Mouse (Mus musculus): ENCODE results near the gene E130218I03Rik. TPM values are rescaled to one million over a fixed set of nuclear protein-coding genes. Genes with fewer than 3 reads are reported as not detected.

The E130218I03Rik gene
- polyA plus RNA-seq, 1 experiment from 2014 or later: not detected

GRCm38 (mm10) chr4:134246719-134247258 lies 3.3 kb downstream of the E130218I03Rik start, which contains the start of gene Gm30191:
TSS of gene Gm30191 (plus strand) at chr4:134246935.
- ATAC-seq (ENCODE audit: insufficient number of reproducible peaks, insufficient read depth, low FRiP score, low read depth): no peak
- peaks cover 29% of the 10 kb centered on the region for H3K27me3 ChIP-seq (ENCODE audit: control insufficient read depth, insufficient read depth, low read length)
- no peak within 1 kb of the TSS for H3K27ac ChIP-seq (replicated peaks in 1 of 2; ENCODE audit: control insufficient read depth in 1 of 2, insufficient read depth in 1 of 2, low read depth in 2 of 2, low read length in 2 of 2)
- 81% methylated on average over 7 of the region's 7 CpGs for WGBS
- peaks cover 25 to 27% of the 10 kb centered on the region in 2 experiments for H3K4me1 ChIP-seq (ENCODE audit: control insufficient read depth in 2 of 2, insufficient read depth in 2 of 2, low read length in 2 of 2)
- peak within 1 kb of the TSS; percentile 96 for H3K4me2 ChIP-seq (ENCODE audit: low read length)
- H3K4me3 ChIP-seq (ENCODE audit: control insufficient read depth in 1 of 2, insufficient read depth in 1 of 2, low read depth in 1 of 2, low read length in 2 of 2): peak within 1 kb of the TSS in 1 of 2 experiments; percentile 89; a peak in 2 of 4 replicates
- H3K36me3 ChIP-seq (ENCODE audit: control insufficient read depth, insufficient read depth, low read length): no peaks in the 10 kb centered on the region
- no peaks in the 10 kb centered on the region for H3K9me3 ChIP-seq (ENCODE audit: control insufficient read depth, low read length)
- no peak within 1 kb of the TSS for H3K9ac ChIP-seq (ENCODE audit: low read length)

- H3K4me3 ChIP-seq (ENCODE audit: control insufficient read depth in 1 of 2, insufficient read depth in 1 of 2, low read depth in 1 of 2, low read length in 2 of 2): peak overlapping the region; percentile 46 to 48
- peak overlapping the region; percentile 88 for H3K4me2 ChIP-seq (ENCODE audit: low read length)
- no peaks in the 10 kb centered on the region for H3K9me3 ChIP-seq (ENCODE audit: control insufficient read depth, low read length)
- 2% methylated on average over 30 of the region's 30 CpGs for WGBS
- H3K4me1 ChIP-seq (ENCODE audit: control insufficient read depth in 2 of 2, insufficient read depth in 2 of 2, low read length in 2 of 2): peaks cover 40 to 45% of the 10 kb centered on the region in 2 experiments
- H3K27me3 ChIP-seq (ENCODE audit: control insufficient read depth, insufficient read depth, low read length): peaks cover 42% of the 10 kb centered on the region
- no peaks in the 10 kb centered on the region for H3K36me3 ChIP-seq (ENCODE audit: control insufficient read depth, insufficient read depth, low read length)
- no peak overlapping the region for H3K27ac ChIP-seq (replicated peaks in 1 of 2; ENCODE audit: control insufficient read depth in 1 of 2, insufficient read depth in 1 of 2, low read depth in 2 of 2, low read length in 2 of 2)
- no peak overlapping the region for H3K9ac ChIP-seq (ENCODE audit: low read length)
- ATAC-seq (ENCODE audit: insufficient number of reproducible peaks, insufficient read depth, low FRiP score, low read depth): no peak
Measured at GRCm38 (mm10) chr4:134249651-134250050, 6.2 kb downstream of the E130218I03Rik start.

- Histone ChIP-seq H3K9ac (ENCODE audit: low read length) (0 out of 2 replicates have a peak overlapping the region, but pooled peaks have one; percentile 13), H3K4me3 (ENCODE audit: control insufficient read depth in 1 of 2, insufficient read depth in 1 of 2, low read depth in 1 of 2, low read length in 2 of 2) (peak overlapping the region; percentile 46 to 48; a peak in 3 of 4 replicates), H3K4me2 (ENCODE audit: low read length) (peak overlapping the region; percentile 88), H3K36me3 (ENCODE audit: control insufficient read depth, insufficient read depth, low read length) (no peaks in the 10 kb centered on the region), H3K4me1 (ENCODE audit: control insufficient read depth in 2 of 2, insufficient read depth in 2 of 2, low read length in 2 of 2) (peaks cover 37 to 41% of the 10 kb centered on the region in 2 experiments), H3K27ac (replicated peaks in 1 of 2; ENCODE audit: control insufficient read depth in 1 of 2, insufficient read depth in 1 of 2, low read depth in 2 of 2, low read length in 2 of 2) (no peak overlapping the region), H3K9me3 (ENCODE audit: control insufficient read depth, low read length) (no peaks in the 10 kb centered on the region), H3K27me3 (ENCODE audit: control insufficient read depth, insufficient read depth, low read length) (peaks cover 42% of the 10 kb centered on the region)
- ATAC-seq (ENCODE audit: insufficient number of reproducible peaks, insufficient read depth, low FRiP score, low read depth): no peak
- 16% methylated on average over 27 of the region's 27 CpGs for WGBS
Measured at GRCm38 (mm10) chr4:134250116-134250929, 6.9 kb downstream of the E130218I03Rik start.

GRCm38 (mm10) chr4:134250930-134251240 lies 7.4 kb downstream of the E130218I03Rik start:
- H3K27ac ChIP-seq (replicated peaks in 1 of 2; ENCODE audit: control insufficient read depth in 1 of 2, insufficient read depth in 1 of 2, low read depth in 2 of 2, low read length in 2 of 2): no peak overlapping the region
- peak overlapping the region; percentile 88 for H3K4me2 ChIP-seq (ENCODE audit: low read length)
- H3K4me1 ChIP-seq (ENCODE audit: control insufficient read depth in 2 of 2, insufficient read depth in 2 of 2, low read length in 2 of 2): peaks cover 34 to 40% of the 10 kb centered on the region in 2 experiments
- H3K36me3 ChIP-seq (ENCODE audit: control insufficient read depth, insufficient read depth, low read length): no peaks in the 10 kb centered on the region
- H3K4me3 ChIP-seq (ENCODE audit: control insufficient read depth in 1 of 2, insufficient read depth in 1 of 2, low read depth in 1 of 2, low read length in 2 of 2): peak overlapping the region; percentile 48 to 49
- no peak for ATAC-seq (ENCODE audit: insufficient number of reproducible peaks, insufficient read depth, low FRiP score, low read depth)
- peak overlapping the region; percentile 69 for H3K9ac ChIP-seq (ENCODE audit: low read length)
- 21% methylated on average over 10 of the region's 10 CpGs for WGBS
- H3K27me3 ChIP-seq (ENCODE audit: control insufficient read depth, insufficient read depth, low read length): peaks cover 42% of the 10 kb centered on the region
- H3K9me3 ChIP-seq (ENCODE audit: control insufficient read depth, low read length): no peaks in the 10 kb centered on the region

- Histone ChIP-seq H3K9ac (ENCODE audit: low read length) (peak overlapping the region; percentile 69), H3K4me1 (ENCODE audit: control insufficient read depth in 2 of 2, insufficient read depth in 2 of 2, low read length in 2 of 2) (peaks cover 40 to 46% of the 10 kb centered on the region in 2 experiments), H3K4me2 (ENCODE audit: low read length) (peak overlapping the region; percentile 88), H3K27me3 (ENCODE audit: control insufficient read depth, insufficient read depth, low read length) (peaks cover 39% of the 10 kb centered on the region), H3K36me3 (ENCODE audit: control insufficient read depth, insufficient read depth, low read length) (no peaks in the 10 kb centered on the region), H3K4me3 (ENCODE audit: control insufficient read depth in 1 of 2, insufficient read depth in 1 of 2, low read depth in 1 of 2, low read length in 2 of 2) (peak overlapping the region; percentile 48 to 49), H3K27ac (replicated peaks in 1 of 2; ENCODE audit: control insufficient read depth in 1 of 2, insufficient read depth in 1 of 2, low read depth in 2 of 2, low read length in 2 of 2) (no peak overlapping the region), H3K9me3 (ENCODE audit: control insufficient read depth, low read length) (no peaks in the 10 kb centered on the region)
- 0 out of 2 replicates have a peak, but pooled peaks have one; percentile 15 for ATAC-seq (ENCODE audit: insufficient number of reproducible peaks, insufficient read depth, low FRiP score, low read depth)
- 1% methylated on average over 82 of the region's 91 CpGs for WGBS
Measured at GRCm38 (mm10) chr4:134251241-134252130, 8.0 kb downstream of the E130218I03Rik start.

- WGBS: 27% methylated on average over 22 of the region's 22 CpGs
- H3K4me3 ChIP-seq (ENCODE audit: control insufficient read depth in 1 of 2, insufficient read depth in 1 of 2, low read depth in 1 of 2, low read length in 2 of 2): peak overlapping the region; percentile 48 to 49
Measured at GRCm38 (mm10) chr4:134252131-134252910, 8.9 kb downstream of the E130218I03Rik start.

More at GRCm38 (mm10) chr4:134252131-134252910, 8.9 kb downstream of the E130218I03Rik start:
- H3K27ac ChIP-seq (replicated peaks in 1 of 2; ENCODE audit: control insufficient read depth in 1 of 2, insufficient read depth in 1 of 2, low read depth in 2 of 2, low read length in 2 of 2): no peak overlapping the region; a peak in 1 of 4 replicates
- ATAC-seq (ENCODE audit: insufficient number of reproducible peaks, insufficient read depth, low FRiP score, low read depth): no peak
- peak overlapping the region; percentile 69 for H3K9ac ChIP-seq (ENCODE audit: low read length)
- no peaks in the 10 kb centered on the region for H3K36me3 ChIP-seq (ENCODE audit: control insufficient read depth, insufficient read depth, low read length)
- peak overlapping the region; percentile 88 for H3K4me2 ChIP-seq (ENCODE audit: low read length)
- peaks cover 47 to 54% of the 10 kb centered on the region in 2 experiments for H3K4me1 ChIP-seq (ENCODE audit: control insufficient read depth in 2 of 2, insufficient read depth in 2 of 2, low read length in 2 of 2)
- H3K27me3 ChIP-seq (ENCODE audit: control insufficient read depth, insufficient read depth, low read length): peaks cover 31% of the 10 kb centered on the region
- no peaks in the 10 kb centered on the region for H3K9me3 ChIP-seq (ENCODE audit: control insufficient read depth, low read length)
